Mouse (Mus musculus) forebrain, embryonic 10.5 days (tissue): ENCODE measurements around the gene Pdzd8. TPM values are rescaled to one million over a fixed set of nuclear protein-coding genes. Genes with fewer than 3 reads are reported as not detected.

Experiments used
- DNase-seq: peaks from one replicate; pipeline ENCODE4 v3.0.0-alpha.2; 2017; ENCODE audit warnings: low spot score; ENCODE audit errors: extremely low spot score
- H3K27ac ChIP-seq: fragments of 300-500 bp; sonication (generic); 2 replicates; pipeline ENCODE4 v1.5.1; 2016; ENCODE audit warnings: mild to moderate bottlenecking
- H3K27me3 ChIP-seq: fragments of 300-500 bp; sonication (generic); 2 replicates; pipeline ENCODE4 v1.6.1; 2016; ENCODE audit warnings: mild to moderate bottlenecking; ENCODE audit not compliant: poor library complexity, severe bottlenecking
- H3K36me3 ChIP-seq: fragments of 300-500 bp; sonication (generic); replicated peaks from 2 replicates; pipeline ENCODE4 v1.6.1; 2016; ENCODE audit warnings: mild to moderate bottlenecking, moderate library complexity
- H3K4me1 ChIP-seq: fragments of 300-500 bp; sonication (generic); 2 replicates; pipeline ENCODE4 v1.6.1; 2016
- H3K4me3 ChIP-seq: fragments of 300-500 bp; sonication (generic); 2 replicates; pipeline ENCODE4 v1.5.1; 2016; ENCODE audit warnings: mild to moderate bottlenecking, moderate library complexity
- H3K9me3 ChIP-seq: fragments of 300-500 bp; sonication (generic); 2 replicates; pipeline ENCODE4 v1.6.1; 2016; ENCODE audit warnings: mild to moderate bottlenecking, moderate library complexity
- WGBS: fragments of 180-500 bp; shearing (Covaris S2); methylation state at CpG from one replicate; pipeline ENCODE4 v1.1.7; 2016; 5-methylcytosine and 5-hydroxymethylcytosine counted together
- polyA plus RNA-seq: library from polyadenylated mRNA; unstranded; fragments of >200 nt; fragmentation: Nextera tagmentation; extraction: Ambion mirVana; gene quantifications from 2 replicates; pipeline ENCODE4 v1.2.1, GENCODE M21; 2016

Gene Pdzd8
- polyA plus RNA-seq, 1 experiment from 2014 or later: 10.3 TPM

DNA sequence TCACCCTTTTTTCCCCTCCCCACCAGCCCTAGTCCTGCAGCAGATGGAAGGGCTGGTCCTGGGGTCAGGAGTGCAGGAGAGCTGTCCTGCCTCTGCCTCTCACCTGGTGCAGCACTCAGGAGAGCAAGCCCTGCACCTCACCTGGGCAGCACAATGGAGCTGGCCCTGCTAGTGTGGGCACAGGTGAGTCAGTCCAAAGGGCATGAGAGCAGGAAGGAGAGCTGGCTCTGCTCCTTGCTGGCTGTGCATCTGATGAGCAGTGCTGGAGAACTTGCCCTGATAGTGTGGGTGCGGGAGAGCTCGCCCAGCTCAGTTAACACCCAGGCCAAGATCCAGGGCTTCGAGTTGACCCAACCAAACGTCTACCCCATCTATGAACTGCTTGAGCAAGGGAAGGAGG, 22.3 kb upstream of the Pdzd8 start:
- Histone ChIP-seq H3K4me3 (no peak overlapping the region), H3K36me3 (no peaks in the 10 kb centered on the region), H3K27ac (no peak overlapping the region), H3K9me3 (no peaks in the 10 kb centered on the region), H3K4me1 (peaks cover 12% of the 10 kb centered on the region), H3K27me3 (0 out of 2 replicates have a peak, but pooled peaks cover 3% of the 10 kb centered on the region)
- 85% methylated on average over 4 of the region's 4 CpGs for WGBS
- no peak for DNase-seq

DNA sequence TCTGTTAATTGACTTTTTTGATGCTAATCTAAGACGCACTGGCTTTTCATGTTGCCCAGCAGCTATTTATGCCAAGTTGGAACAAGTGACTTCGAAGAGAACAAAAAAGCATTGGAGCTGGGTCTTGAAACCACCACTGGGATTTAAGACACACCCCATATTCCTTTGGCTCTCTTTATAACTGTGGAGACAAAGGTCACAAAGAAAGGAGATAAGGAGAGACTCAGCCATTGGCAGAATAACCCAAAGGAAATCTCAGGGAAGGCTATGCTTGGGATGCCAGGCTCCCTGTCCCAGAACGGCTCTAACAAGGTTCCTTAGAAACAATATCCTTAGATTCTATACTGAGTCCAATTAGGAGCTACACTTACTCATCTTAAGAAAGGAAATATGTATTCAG, 21.1 kb upstream of the Pdzd8 start:
- 72% methylated on average over 3 of the region's 3 CpGs for WGBS
- no peak for DNase-seq
- Histone ChIP-seq H3K4me1 (peaks cover 12% of the 10 kb centered on the region), H3K9me3 (no peaks in the 10 kb centered on the region), H3K27ac (no peak overlapping the region), H3K27me3 (peaks cover 12% of the 10 kb centered on the region), H3K36me3 (no peaks in the 10 kb centered on the region), H3K4me3 (no peak overlapping the region)

DNA sequence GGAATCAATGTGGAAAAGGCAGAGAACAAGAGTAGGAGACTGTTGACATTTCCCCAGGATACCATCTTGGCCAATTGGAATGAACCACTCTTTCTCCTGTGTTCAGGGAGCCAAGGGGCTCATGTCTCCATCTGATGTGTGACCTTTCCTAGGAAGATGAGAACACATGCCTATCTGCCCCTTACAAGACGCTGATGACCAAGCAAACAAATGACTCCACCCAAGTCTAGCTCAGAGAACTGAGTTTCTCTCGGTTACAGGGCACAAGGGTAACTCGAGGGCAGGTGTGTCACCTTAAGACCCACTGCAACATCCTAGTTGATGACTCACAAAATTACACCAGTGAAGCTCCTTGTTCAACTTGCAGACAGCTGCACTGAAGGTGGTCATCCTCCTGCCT, 18.1 kb upstream of the Pdzd8 start:
- H3K9me3 ChIP-seq: no peaks in the 10 kb centered on the region
- peaks cover 28% of the 10 kb centered on the region for H3K4me1 ChIP-seq
- WGBS: 91% methylated on average over 3 of the region's 3 CpGs
- H3K4me3 ChIP-seq: no peak overlapping the region
- no peak overlapping the region for H3K27ac ChIP-seq
- no peaks in the 10 kb centered on the region for H3K36me3 ChIP-seq
- DNase-seq: no peak
- peaks cover 29% of the 10 kb centered on the region for H3K27me3 ChIP-seq

DNA sequence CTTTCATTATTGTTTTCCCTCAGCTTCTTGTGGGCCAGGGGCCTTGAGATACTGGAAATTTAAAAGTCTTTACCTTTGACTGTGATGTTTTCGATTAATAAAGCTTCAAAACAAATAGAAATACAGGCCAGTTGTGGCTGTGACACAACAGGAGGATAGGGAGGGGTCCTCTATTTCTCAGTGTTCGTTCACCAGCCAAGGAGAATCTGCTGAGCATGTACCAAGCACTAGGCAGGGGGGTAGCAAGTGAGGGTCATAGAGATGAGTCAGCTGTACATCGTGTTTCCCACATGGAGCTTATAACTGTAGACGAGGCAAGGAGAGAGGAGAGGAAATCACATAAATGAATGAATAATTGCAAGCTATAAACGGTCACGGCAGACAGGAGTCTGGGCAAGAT, 17.1 kb upstream of the Pdzd8 start:
- Histone ChIP-seq H3K4me1 (peaks cover 25% of the 10 kb centered on the region), H3K9me3 (no peaks in the 10 kb centered on the region), H3K36me3 (no peaks in the 10 kb centered on the region), H3K27ac (no peak overlapping the region), H3K27me3 (peaks cover 29% of the 10 kb centered on the region), H3K4me3 (no peak overlapping the region)
- no peak for DNase-seq
- 88% methylated on average over 6 of the region's 6 CpGs for WGBS

DNA sequence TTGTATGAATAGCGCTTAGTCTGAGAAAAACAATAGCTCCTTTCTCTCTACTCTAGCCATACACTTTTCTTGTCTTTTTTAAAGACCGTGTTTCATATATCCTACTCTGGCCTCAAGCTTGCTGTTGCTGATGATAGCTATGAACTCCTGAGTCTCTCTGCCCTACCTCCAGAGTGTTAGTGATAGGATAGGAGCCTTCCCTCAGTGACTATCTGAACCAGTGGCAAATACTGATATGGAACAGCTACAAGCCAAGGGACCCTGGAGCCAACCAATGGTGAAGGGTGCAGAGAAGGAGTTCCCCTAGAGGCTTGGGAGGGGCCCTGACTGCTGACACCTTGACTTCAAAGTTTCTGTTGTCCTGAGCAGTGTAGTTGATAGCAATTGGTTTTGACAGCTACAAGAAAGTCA, 14.9 kb upstream of the Pdzd8 start:
- no peaks in the 10 kb centered on the region for H3K36me3 ChIP-seq
- H3K27me3 ChIP-seq: peaks cover 43% of the 10 kb centered on the region
- peaks cover 16% of the 10 kb centered on the region for H3K4me1 ChIP-seq
- DNase-seq: no peak
- WGBS: 39% methylated on average over 2 of the region's 2 CpGs
- 0 out of 2 replicates have a peak overlapping the region, but pooled peaks have one; percentile 35 for H3K27ac ChIP-seq
- no peak overlapping the region for H3K4me3 ChIP-seq
- no peaks in the 10 kb centered on the region for H3K9me3 ChIP-seq

DNA sequence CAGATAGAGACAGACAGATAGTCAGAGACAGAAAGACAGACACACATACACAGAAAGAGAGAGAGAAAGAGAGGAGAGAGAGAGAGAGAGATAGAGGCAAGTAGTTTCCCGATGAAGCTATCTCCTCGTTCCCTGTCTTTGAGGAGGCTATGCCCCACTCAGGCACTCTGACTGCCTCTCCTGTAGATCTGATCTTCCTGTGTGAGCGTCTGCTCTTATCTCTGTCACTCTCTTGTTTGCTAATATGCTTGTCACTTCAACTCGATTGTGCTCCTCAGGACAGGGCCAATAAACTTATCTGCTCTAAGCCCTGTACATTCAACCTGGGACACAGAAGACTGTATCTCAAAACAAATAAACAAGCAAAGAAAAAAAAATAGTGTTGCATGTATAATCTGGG, 13.6 kb upstream of the Pdzd8 start:
- Histone ChIP-seq H3K4me1 (peaks cover 16% of the 10 kb centered on the region), H3K4me3 (no peak overlapping the region), H3K27me3 (peaks cover 43% of the 10 kb centered on the region), H3K9me3 (no peaks in the 10 kb centered on the region), H3K27ac (no peak overlapping the region), H3K36me3 (no peaks in the 10 kb centered on the region)
- no peak for DNase-seq
- WGBS: 70% methylated on average over 4 of the region's 4 CpGs

DNA sequence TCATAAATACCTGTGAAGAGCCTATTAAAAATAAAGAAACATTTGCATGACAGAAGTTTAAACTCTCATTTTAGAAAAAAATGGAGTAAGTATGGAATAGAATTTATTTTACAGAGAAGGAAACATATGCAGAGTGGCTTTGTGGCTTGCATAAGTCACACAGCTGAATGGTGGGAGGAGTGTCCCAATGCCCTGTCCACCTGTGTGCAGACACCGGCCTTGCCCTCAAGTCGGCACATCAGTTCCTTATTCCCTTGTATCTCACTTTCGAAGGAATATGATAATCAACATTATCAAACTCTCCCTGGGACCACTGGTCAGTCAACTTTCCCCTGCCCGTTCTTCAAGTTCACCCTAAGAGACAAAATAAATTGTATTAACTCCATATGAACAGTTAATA, 12.3 kb upstream of the Pdzd8 start:
- Histone ChIP-seq H3K4me3 (no peak overlapping the region), H3K4me1 (peaks cover 16% of the 10 kb centered on the region), H3K9me3 (no peaks in the 10 kb centered on the region), H3K27me3 (peaks cover 44% of the 10 kb centered on the region), H3K27ac (no peak overlapping the region), H3K36me3 (no peaks in the 10 kb centered on the region)
- WGBS: 84% methylated on average over 4 of the region's 4 CpGs
- no peak for DNase-seq

DNA sequence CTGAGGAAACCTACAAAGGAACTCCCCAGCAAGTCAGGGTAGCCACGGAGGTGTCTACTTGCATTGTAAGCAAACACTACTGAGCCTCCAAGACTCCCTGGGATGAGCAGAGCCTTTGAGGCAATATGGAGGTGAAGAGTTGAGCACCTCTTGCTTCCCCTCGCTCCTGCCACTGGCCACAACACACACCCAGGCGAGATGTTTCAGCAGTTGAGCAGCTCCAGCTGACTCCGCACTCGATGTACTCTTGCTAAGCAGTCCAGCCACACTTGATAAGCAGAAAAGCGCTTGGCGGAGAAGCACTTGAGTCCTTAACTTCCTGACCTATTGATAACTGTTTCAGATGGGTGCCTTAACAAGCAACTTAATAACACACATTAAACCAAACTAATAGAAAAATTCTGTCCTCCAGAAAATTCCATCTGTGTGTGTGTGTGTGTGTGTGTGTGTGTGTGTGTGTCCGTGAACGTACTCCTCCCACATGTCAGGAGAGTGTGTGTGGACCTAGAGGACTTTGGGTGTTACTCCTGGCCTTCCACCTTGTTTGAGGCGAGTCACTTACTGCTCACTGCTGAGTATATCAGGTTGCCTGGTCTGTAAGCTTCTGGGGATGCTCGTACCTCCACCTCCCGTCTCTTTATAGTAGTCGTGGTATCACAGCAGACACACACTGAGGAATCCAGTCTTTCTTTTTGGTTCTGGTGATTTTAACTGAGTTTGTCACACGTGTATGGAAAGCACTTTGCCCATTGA, 11.4 kb upstream of the Pdzd8 start:
- H3K4me3 ChIP-seq: no peak overlapping the region
- peak; percentile 12 for DNase-seq
- H3K4me1 ChIP-seq: peaks cover 16% of the 10 kb centered on the region
- no peak overlapping the region for H3K27ac ChIP-seq
- H3K9me3 ChIP-seq: no peaks in the 10 kb centered on the region
- H3K27me3 ChIP-seq: peaks cover 41% of the 10 kb centered on the region
- 82% methylated on average over 14 of the region's 14 CpGs for WGBS
- no peaks in the 10 kb centered on the region for H3K36me3 ChIP-seq

DNA sequence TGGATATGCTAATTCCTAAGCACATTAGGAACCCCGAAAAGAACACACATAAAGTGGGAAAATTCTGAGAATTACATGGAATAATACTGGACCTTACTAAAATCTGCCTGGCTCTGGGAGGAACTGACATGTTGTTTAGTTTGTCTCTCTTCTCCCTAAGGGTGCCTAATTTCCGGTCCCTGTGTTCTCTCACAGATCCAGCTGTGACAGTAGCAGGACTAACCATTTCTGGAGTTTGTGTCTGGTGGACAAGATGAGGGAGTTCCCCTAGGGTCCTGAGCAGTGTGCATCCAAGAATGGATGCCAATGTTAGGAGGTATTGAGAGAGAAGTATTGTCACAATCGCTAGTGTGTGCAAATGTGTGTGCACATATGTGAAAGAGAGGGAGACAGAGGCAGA, 10.8 kb upstream of the Pdzd8 start:
- H3K36me3 ChIP-seq: no peaks in the 10 kb centered on the region
- 93% methylated on average over 3 of the region's 3 CpGs for WGBS

DNA sequence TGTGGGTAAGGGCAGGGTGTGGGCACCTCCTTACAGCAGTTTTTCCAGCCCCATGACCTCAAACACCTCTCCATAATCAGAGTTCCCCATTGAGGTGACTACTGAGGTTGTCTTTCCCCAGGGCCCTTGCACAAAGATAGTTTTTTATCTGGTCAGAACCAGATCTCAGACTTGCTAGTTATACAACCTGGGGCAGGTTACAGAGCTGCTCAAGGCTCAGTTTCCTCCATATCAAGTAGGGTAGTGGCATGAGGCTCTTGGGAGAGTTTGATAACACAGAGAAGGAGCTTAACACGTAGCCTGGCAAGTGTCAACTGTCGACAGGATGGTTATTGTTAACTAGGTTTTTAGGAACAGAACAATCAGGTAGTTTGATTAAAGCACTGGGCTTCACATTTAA, 9.3 kb upstream of the Pdzd8 start:
- Histone ChIP-seq H3K9me3 (no peaks in the 10 kb centered on the region), H3K4me3 (no peak overlapping the region), H3K4me1 (peaks cover 5% of the 10 kb centered on the region), H3K27me3 (peaks cover 30% of the 10 kb centered on the region), H3K27ac (no peak overlapping the region), H3K36me3 (no peaks in the 10 kb centered on the region)
- peak; percentile 2 for DNase-seq
- 71% methylated on average over 2 of the region's 2 CpGs for WGBS

More for the DNA sequence above, 10.8 kb upstream of the Pdzd8 start:
- no peak overlapping the region for H3K27ac ChIP-seq
- H3K27me3 ChIP-seq: peaks cover 39% of the 10 kb centered on the region
- no peak overlapping the region for H3K4me3 ChIP-seq
- no peak for DNase-seq
- H3K4me1 ChIP-seq: peaks cover 16% of the 10 kb centered on the region
- no peaks in the 10 kb centered on the region for H3K9me3 ChIP-seq

DNA sequence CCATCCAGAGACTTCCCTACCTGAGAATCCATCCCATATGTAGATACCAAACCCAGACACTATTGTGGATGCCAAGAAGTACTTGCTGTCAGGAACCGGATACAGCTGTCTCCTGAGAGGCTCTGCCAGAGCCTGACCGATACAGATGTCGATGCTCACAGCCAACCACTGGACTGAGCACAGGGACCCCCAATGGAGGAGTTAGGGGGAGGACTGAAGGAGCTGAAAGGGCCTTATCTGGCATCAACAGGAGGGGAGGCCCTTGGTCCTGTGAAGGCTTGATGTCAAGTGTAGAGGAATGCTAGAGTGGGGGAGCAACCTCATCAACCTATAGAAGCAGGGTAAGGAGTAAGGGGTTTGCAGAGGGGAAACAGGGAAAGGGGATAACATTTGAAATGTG, 7.2 kb upstream of the Pdzd8 start:
- Histone ChIP-seq H3K4me1 (no peaks in the 10 kb centered on the region), H3K36me3 (no peaks in the 10 kb centered on the region), H3K27me3 (peaks cover 25% of the 10 kb centered on the region), H3K27ac (no peak overlapping the region), H3K4me3 (no peak overlapping the region), H3K9me3 (no peaks in the 10 kb centered on the region)
- DNase-seq: no peak
- WGBS: 82% methylated on average over 3 of the region's 3 CpGs

DNA sequence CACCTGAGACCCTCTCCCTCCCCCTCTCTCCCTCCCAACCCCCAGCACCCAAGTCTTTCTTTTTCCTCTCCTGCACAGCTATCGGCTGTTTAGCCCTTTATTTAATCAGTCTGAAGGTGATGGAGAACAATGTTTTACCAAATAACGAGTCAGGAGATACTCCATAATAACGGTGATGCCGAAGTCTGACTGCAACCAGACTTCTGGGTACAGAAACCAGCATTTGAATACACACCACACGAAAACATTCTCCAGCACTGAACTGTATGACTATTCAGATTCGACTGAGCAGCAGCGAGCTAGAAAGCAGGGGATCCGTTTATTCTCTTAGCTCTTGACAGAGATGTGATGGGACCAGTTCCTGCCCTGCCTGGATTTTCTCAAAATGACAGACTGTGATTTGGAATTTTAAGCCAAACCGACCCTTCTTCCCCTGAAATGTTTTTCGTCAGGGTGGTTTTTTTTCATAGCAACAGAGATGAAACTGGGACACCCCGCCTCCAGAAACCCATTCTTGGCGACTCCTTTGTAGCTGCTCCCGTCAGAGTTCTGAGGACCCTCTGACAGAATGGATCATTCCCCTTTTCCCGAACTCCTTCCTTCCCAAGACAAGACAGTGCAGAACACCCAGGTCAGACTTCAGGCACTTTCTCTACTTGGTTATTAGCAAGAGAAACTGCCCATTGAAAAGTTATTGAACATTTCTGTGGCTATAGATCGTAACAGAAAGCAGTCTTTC, 5.7 kb upstream of the Pdzd8 start:
- WGBS: 74% methylated on average over 15 of the region's 15 CpGs
- no peak overlapping the region for H3K4me3 ChIP-seq
- DNase-seq: no peak
- peaks cover 16% of the 10 kb centered on the region; the same call in 1 of the 2 replicates for H3K27me3 ChIP-seq
- H3K9me3 ChIP-seq: no peaks in the 10 kb centered on the region
- H3K36me3 ChIP-seq: no peaks in the 10 kb centered on the region
- H3K27ac ChIP-seq: no peak overlapping the region
- H3K4me1 ChIP-seq: peaks cover 8% of the 10 kb centered on the region

DNA sequence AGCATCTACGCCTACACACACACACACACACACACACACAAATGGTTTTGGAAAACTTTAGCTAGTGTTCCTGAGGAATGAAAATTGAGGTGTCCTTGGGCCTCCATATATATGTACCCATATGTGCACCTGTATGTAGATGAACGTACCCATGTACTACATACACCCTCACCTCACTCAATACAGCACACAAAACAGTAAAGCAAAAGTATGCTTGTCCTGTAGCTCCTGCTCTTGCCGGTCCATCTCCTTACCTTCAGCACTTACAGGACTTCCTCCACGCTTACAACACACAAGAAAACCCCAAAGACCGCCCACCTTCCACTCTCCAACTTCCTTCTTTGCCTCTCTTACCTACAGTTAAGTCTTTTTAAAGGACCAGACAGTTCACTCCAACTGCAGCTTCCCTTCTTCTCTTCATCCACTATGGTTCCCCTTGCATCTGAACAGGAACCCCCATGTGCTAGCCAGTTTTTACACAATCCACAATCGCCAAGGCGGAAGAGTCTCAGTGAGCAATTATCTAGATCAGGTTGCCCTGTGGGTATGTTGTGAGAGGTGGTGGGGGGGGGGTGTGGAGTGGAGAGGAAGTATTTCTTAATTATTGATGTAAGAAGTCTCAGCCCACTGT, 4.8 kb upstream of the Pdzd8 start:
- no peak for DNase-seq
- no peak overlapping the region for H3K27ac ChIP-seq
- WGBS: 83% methylated on average over 7 of the region's 7 CpGs
- H3K4me3 ChIP-seq: no peak overlapping the region
- H3K27me3 ChIP-seq: peaks cover 15% of the 10 kb centered on the region; the same call in 1 of the 2 replicates
- peaks cover 12% of the 10 kb centered on the region for H3K4me1 ChIP-seq
- no peaks in the 10 kb centered on the region for H3K36me3 ChIP-seq
- no peaks in the 10 kb centered on the region for H3K9me3 ChIP-seq
